Mouse (Mus musculus) bone marrow, adult 2 months (tissue): Measurements from ENCODE around the gene Tuba1a.

ENCODE experiments used
- CTCF ChIP-seq: fragments of 200-500 bp; IDR thresholded peaks from 2 replicates; pipeline ENCODE4 v1.5.1; 2011; ENCODE audit warnings: low read length, control low read depth; ENCODE audit not compliant: control insufficient read depth, insufficient read depth
- POLR2A ChIP-seq: fragments of 200-500 bp; IDR thresholded peaks from 2 replicates; pipeline ENCODE4 v1.6.1; 2011; ENCODE audit warnings: low read depth, mild to moderate bottlenecking, control low read depth, low read length, borderline replicate concordance; ENCODE audit not compliant: control insufficient read depth

DNA sequence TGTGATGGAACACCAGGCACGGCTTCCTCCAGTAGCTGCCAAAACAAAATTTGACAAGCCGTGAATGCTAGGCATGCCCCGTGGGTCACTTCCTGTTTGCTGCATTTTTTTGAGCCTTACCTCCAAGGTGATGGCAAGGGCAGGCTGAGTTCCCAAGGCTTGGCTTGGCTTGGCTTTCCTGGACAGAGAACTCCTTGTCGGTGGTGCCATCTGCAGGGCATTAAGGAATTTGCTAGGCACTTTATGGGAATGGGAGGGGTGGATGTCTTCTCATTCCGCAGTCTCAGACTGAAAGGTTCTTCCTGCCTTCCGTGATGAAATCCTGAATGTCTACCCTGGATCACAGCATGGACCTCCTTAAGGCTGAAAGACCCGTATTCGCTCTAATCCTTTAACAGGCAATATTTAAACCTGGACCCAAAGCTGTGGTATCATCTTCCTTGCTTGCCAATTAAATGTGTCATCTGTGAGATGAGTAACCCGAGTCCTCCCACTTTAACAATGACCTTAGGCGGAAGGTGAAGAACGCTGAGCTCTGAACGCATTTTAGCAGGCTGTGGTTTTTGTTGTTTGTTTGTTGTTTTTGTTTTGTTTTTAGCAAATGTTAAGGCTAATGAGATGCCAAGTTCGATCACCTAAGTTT is 24.8 kb downstream of the Tuba1a start:
- TF ChIP-seq CTCF = peak; percentile 54; the same call in 1 of the 2 replicates
- no peak for TF ChIP-seq POLR2A
